Mouse (Mus musculus): ENCODE results near the gene Olfr393. TPM values are rescaled to one million over a fixed set of nuclear protein-coding genes. Genes with fewer than 3 reads are reported as not detected.

Gene Olfr393
- 0.11 TPM for polyA plus RNA-seq (2017; shearing (Covaris generic))

GRCm38 (mm10) chr11:73851354-73851753 lies at the start of gene Olfr393:
TSS of gene Olfr393 (minus strand) at chr11:73851454.

DNA sequence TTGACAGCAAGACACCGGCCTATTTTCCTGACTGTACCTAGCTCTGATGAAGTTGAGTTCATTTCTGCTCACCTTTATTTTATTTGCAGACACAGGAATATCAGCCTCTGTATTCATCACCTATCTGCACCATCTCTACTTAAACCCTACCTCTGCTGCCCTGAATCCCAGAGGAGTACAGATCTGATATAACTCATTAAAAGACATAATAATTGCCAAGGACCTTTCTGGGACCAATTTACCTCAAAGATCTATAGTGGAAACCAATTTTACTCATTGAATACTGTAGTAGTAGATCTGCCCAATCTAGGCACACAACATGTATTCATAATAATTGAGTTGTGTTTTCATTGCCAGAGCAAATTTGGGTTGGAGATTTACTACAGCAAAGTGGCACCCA lies 39.4 kb upstream of the Olfr393 start, which contains the start of gene Olfr394:
Gene Olfr394 (minus strand): TSS at position 101 of the 400 bp plus-strand sequence.

GRCm38 (mm10) chr11:73816949-73817348 lies 34.3 kb downstream of the Olfr393 start, which contains the start of gene Olfr392:
TSS of gene Olfr392 (minus strand) at chr11:73817049.

DNA sequence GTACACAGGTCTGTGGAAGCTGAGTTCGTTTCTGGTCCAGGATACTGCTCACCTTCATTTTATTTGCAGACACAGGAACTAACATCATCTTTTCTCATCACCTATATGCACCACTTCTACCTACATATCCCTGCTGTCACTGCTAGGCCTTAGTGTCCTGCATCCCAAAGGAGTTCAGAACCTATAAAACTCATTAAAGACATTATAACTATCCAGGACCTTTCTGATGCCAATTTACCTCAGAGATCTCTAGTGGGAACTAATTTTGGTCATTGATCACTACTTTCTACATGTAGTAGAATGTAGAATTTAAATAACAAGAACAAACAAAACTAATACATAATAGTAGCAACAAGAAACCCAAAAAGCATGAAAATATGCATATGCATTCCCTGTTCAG lies 48.3 kb downstream of the Olfr393 start, which contains the start of gene Olfr391-ps:
Gene Olfr391-ps (minus strand): TSS at position 101 of the 400 bp plus-strand sequence.

Other genes with a start within 250 kb of the Olfr393 start
- not detected for gene Zfp735, start 162.7 kb downstream of the Olfr393 start, polyA plus RNA-seq (2017; shearing (Covaris generic))
- gene Olfr389, start 70.7 kb downstream of the Olfr393 start, polyA plus RNA-seq (2017; shearing (Covaris generic)): not detected
- not detected for gene Olfr390, start 68.5 kb downstream of the Olfr393 start, polyA plus RNA-seq (2017; shearing (Covaris generic))
- not detected for gene Olfr391-ps, start 48.4 kb downstream of the Olfr393 start, polyA plus RNA-seq (2017; shearing (Covaris generic))
- 0.11 TPM for gene Olfr392, start 34.4 kb downstream of the Olfr393 start, polyA plus RNA-seq (2017; shearing (Covaris generic))
- not detected for gene Olfr394, start 39.3 kb upstream of the Olfr393 start, polyA plus RNA-seq (2017; shearing (Covaris generic))
- gene Olfr395, start 57.8 kb upstream of the Olfr393 start, polyA plus RNA-seq (2017; shearing (Covaris generic)): not detected
- gene Olfr23, start 85.2 kb upstream of the Olfr393 start, polyA plus RNA-seq (2017; shearing (Covaris generic)): not detected
- gene Olfr397, start 109.4 kb upstream of the Olfr393 start, polyA plus RNA-seq (2017; shearing (Covaris generic)): not detected
- gene Olfr398, start 139.0 kb upstream of the Olfr393 start, polyA plus RNA-seq (2017; shearing (Covaris generic)): 0.49 TPM
- not detected for gene Olfr139, start 205.1 kb upstream of the Olfr393 start, polyA plus RNA-seq (2017; shearing (Covaris generic))
- gene Olfr399, start 205.2 kb upstream of the Olfr393 start, polyA plus RNA-seq (2017; shearing (Covaris generic)): not detected
- not detected for gene Zfp616, start 218.5 kb upstream of the Olfr393 start, polyA plus RNA-seq (2017; shearing (Covaris generic))